In the genomic region with DNA sequence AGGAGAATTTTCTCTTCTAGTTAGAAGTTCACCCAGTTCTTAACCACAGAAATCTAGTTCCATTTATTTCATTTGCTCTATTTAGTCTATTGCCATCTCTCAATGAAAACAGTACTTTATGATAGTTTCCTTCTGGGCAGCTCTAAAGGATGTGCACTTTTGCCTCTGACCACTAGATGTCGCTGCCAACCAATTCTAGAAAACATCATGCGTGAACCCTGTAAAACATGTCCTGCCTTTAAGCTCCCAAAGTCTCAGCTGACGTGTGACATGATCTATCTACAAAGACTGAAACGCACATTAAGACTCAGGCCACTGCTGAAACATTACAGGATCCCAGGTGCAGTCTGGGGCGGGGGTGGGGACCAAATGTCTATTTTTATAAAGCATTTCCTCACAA, we compare ENCODE assay signal across 8 mouse cellular contexts.
DNase-seq lines count a peak whose midpoint lies in the region; ATAC-seq lines count a peak whose summit lies in the region.

No protein-coding gene starts in this region.

- ATAC-seq in activated CD4-positive, CD25-positive, alpha-beta regulatory T cell, adult 4 months: no peak

- intact Hi-C loops in heart, postnatal 14 days (cut with DNase I): loop anchor here (1.0 to 10.0 kb wide), 7 partner anchors 31 to 500 kb away; a partner anchor contains a TSS

- peak; percentile 51 for DNase-seq in ES-CJ7 (ENCODE audit: low read depth, low spot score)
- DNase-seq in adrenal gland, postnatal 10 days: peak; percentile 79
- DNase-seq in embryo, embryonic 9.5 days (ENCODE audit: extremely low spot score): peak; percentile 72
- peak; percentile 69 to 81 for DNase-seq in heart, postnatal 14 days
- peak; percentile 52 to 85 for DNase-seq in layer of hippocampus, adult 8-10 months (ENCODE audit: low spot score in 2 of 2)
- peak; percentile 75 for DNase-seq in lung, postnatal 10 days
- peak; percentile 67 for DNase-seq in right cerebral cortex, postnatal 14 days
